ENCODE assay signal across 10 mouse cellular contexts in the genomic region with DNA sequence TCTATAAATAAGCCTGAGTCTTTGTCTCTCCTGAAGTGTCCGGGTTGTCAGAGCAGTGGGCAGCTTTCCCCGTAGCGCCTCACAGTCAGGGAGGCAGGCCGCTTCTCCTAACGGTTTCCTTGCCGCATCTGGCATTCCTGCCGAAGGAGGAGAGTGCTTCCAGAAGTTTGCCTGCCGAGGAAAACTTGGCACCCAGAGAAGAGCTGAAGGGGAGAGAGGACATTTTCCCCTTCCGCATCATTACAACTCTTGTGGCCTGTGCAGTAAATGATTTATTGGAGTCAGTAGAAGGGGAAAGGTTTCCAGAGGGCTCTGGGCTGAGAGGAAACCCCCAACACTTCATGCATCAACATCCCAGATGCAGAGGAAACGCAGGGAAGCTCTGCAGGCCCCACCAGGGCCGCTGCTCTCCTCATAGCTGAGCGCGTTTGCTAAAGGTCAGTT. TPM values are rescaled to one million over a fixed set of nuclear protein-coding genes. Genes with fewer than 3 reads are reported as not detected.
DNase-seq lines count a peak whose midpoint lies in the region; ATAC-seq and TF ChIP-seq lines count a peak whose summit lies in the region.
"Had no signal": no experiment of that assay in that cellular context is flagged by ENCODE, and none has a peak within 500 bp of the region (broad histone marks: within the 10 kb centered on the region; RNA-seq: fewer than 3 reads in every experiment).

No protein-coding gene starts in this region.

- DNase-seq in liver, postnatal 0 days = no peak
- peak; percentile 8 for DNase-seq in forebrain, embryonic 14.5 days (ENCODE audit: low spot score)
- peak; percentile 51 for DNase-seq in kidney, adult 18-20 months
- DNase-seq in gastrocnemius, postnatal 25 days = no peak
- DNase-seq in left cerebral cortex, postnatal 10 days (ENCODE audit: extremely low spot score in 1 of 2, low spot score in 2 of 2) = no peak

- intact Hi-C loops in left cerebral cortex, postnatal 10 days (cut with DNase I) = no loop called here

- peaks cover 3% of the 10 kb centered on the region; the same call in 1 of the 2 replicates for H3K36me3 ChIP-seq in liver, embryonic 12.5 days
- H3K36me3 ChIP-seq in liver, postnatal 0 days (replicated peaks; ENCODE audit: insufficient read depth, low read length) = 0 out of 2 replicates have a peak, but pooled peaks cover 3% of the 10 kb centered on the region
- H3K36me3 ChIP-seq in forebrain, embryonic 14.5 days (ENCODE audit: control insufficient read depth, insufficient read depth, low read length) = no peaks in the 10 kb centered on the region
- H3K36me3 ChIP-seq in neural tube, embryonic 13.5 days = no peaks in the 10 kb centered on the region

- peaks cover 58% of the 10 kb centered on the region for H3K4me1 ChIP-seq in liver, embryonic 12.5 days
- H3K4me1 ChIP-seq in liver, postnatal 0 days (ENCODE audit: insufficient read depth) = peaks cover 18% of the 10 kb centered on the region
- peaks cover 25% of the 10 kb centered on the region for H3K4me1 ChIP-seq in forebrain, embryonic 14.5 days (ENCODE audit: control insufficient read depth, insufficient read depth, low read length)
- H3K4me1 ChIP-seq in neural tube, embryonic 13.5 days (replicated peaks) = peaks cover 47% of the 10 kb centered on the region

- H3K9ac ChIP-seq in liver, embryonic 12.5 days = no peak overlapping the region
- no peak overlapping the region for H3K9ac ChIP-seq in liver, postnatal 0 days (replicated peaks)
- no peak overlapping the region for H3K9ac ChIP-seq in forebrain, embryonic 14.5 days (ENCODE audit: low read length)
- H3K9ac ChIP-seq in neural tube, embryonic 13.5 days = no peak overlapping the region
- H3K9ac ChIP-seq: liver, embryonic 14.5 days had no signal

- H3K4me3 ChIP-seq in liver, embryonic 12.5 days = no peak overlapping the region
- H3K4me3 ChIP-seq in liver, postnatal 0 days (ENCODE audit: low read depth, low read length) = no peak overlapping the region
- H3K4me3 ChIP-seq in forebrain, embryonic 14.5 days (ENCODE audit: low read depth, low read length) = no peak overlapping the region
- no peak overlapping the region for H3K4me3 ChIP-seq in neural tube, embryonic 13.5 days

- no peak for TF ChIP-seq CTCF in liver, postnatal 0 days (IDR thresholded peaks at IDR 0.05; ENCODE audit: low read depth)

- WGBS in liver, embryonic 12.5 days (ENCODE audit: insufficient replicate concordance) = 57% methylated on average over 13 of the region's 13 CpGs
- WGBS in liver, postnatal 0 days (ENCODE audit: insufficient replicate concordance) = 72% methylated on average over 13 of the region's 13 CpGs
- WGBS in forebrain, embryonic 14.5 days = 52% methylated on average over 13 of the region's 13 CpGs
- WGBS in neural tube, embryonic 13.5 days = 26% methylated on average over 13 of the region's 13 CpGs

- ATAC-seq in liver, embryonic 12.5 days = no peak
- no peak for ATAC-seq in liver, postnatal 0 days
- no peak for ATAC-seq in forebrain, embryonic 14.5 days
- no peak for ATAC-seq in neural tube, embryonic 13.5 days (ENCODE audit: low read depth)
- no peak for ATAC-seq in megakaryocyte progenitor cell, adult 5-6 weeks (replicated peaks; ENCODE audit: poor library complexity)

- no peaks in the 10 kb centered on the region for H3K9me3 ChIP-seq in liver, embryonic 12.5 days (replicated peaks)
- no peaks in the 10 kb centered on the region for H3K9me3 ChIP-seq in liver, postnatal 0 days (ENCODE audit: low read length)
- H3K9me3 ChIP-seq in forebrain, embryonic 14.5 days (replicated peaks; ENCODE audit: control insufficient read depth, low read length) = no peaks in the 10 kb centered on the region
- H3K9me3 ChIP-seq in neural tube, embryonic 13.5 days = no peaks in the 10 kb centered on the region
- H3K9me3 ChIP-seq: G1E had no signal

- no peak overlapping the region for H3K4me2 ChIP-seq in liver, embryonic 12.5 days
- H3K4me2 ChIP-seq in liver, postnatal 0 days (ENCODE audit: low read depth, low read length) = no peak overlapping the region
- no peak overlapping the region for H3K4me2 ChIP-seq in forebrain, embryonic 14.5 days (ENCODE audit: low read length)
- 0 out of 2 replicates have a peak overlapping the region, but pooled peaks have one; percentile 1 for H3K4me2 ChIP-seq in neural tube, embryonic 13.5 days

- no peaks in the 10 kb centered on the region for H3K27me3 ChIP-seq in liver, embryonic 12.5 days (replicated peaks)
- no peaks in the 10 kb centered on the region for H3K27me3 ChIP-seq in liver, postnatal 0 days (ENCODE audit: insufficient read depth, low read length)
- H3K27me3 ChIP-seq in forebrain, embryonic 14.5 days (replicated peaks; ENCODE audit: control insufficient read depth, insufficient read depth, low read length) = no peaks in the 10 kb centered on the region
- H3K27me3 ChIP-seq in neural tube, embryonic 13.5 days = no peaks in the 10 kb centered on the region

- no peak for TF ChIP-seq EP300 in liver, postnatal 0 days (IDR thresholded peaks at IDR 0.05; ENCODE audit: low read depth)

- peak overlapping the region; percentile 47; the same call in 1 of the 2 replicates for H3K27ac ChIP-seq in liver, embryonic 12.5 days
- no peak overlapping the region for H3K27ac ChIP-seq in liver, postnatal 0 days (ENCODE audit: low read depth)
- H3K27ac ChIP-seq in forebrain, embryonic 14.5 days (ENCODE audit: low read depth, low read length) = peak overlapping the region; percentile 84; the same call in 1 of the 2 replicates
- peak overlapping the region; percentile 7; the same call in 1 of the 2 replicates for H3K27ac ChIP-seq in neural tube, embryonic 13.5 days (replicated peaks)
- H3K27ac ChIP-seq: liver, embryonic 14.5 days had no signal

RNA-seq across cellular contexts. Expression of a gene that starts 22.8 kb away (rescaled TPM):
- polyA plus RNA-seq in liver, embryonic 12.5 days (2016; fragmentation: Nextera tagmentation; extraction: Ambion mirVana) = 5.4 and 5.7 TPM in 2 replicates
- polyA plus RNA-seq in liver, postnatal 0 days (2015; fragmentation: Nextera tagmentation; extraction: Ambion mirVana) = 2.8 and 2.9 TPM in 2 replicates
- polyA plus RNA-seq in forebrain, embryonic 14.5 days (2014; fragmentation: Nextera tagmentation; extraction: Ambion mirVana) = 5.2 and 8.5 TPM in 2 replicates
- polyA plus RNA-seq in neural tube, embryonic 13.5 days (2015; fragmentation: Nextera tagmentation; extraction: Ambion mirVana) = 4.2 and 4.6 TPM in 2 replicates
- total RNA-seq in megakaryocyte progenitor cell, adult 5-6 weeks (2015) = 36.5 and 40.4 TPM in 2 replicates
- total RNA-seq in megakaryocyte progenitor cell, adult 5-6 weeks (2017) = 76.6 and 90.4 TPM in 2 replicates
- 10 to 100 TPM; 12.3 to 12.5 TPM for total RNA-seq in gastrocnemius, postnatal 25 days (2021)
- total RNA-seq in left cerebral cortex, postnatal 10 days (2021) = 10 to 100 TPM; 88.2 to 89.7 TPM

RNA-seq across cellular contexts. Expression of a gene that starts 50.3 kb away (rescaled TPM):
- polyA plus RNA-seq in liver, embryonic 12.5 days (2016; fragmentation: Nextera tagmentation; extraction: Ambion mirVana) = 11.9 and 12.7 TPM in 2 replicates
- polyA plus RNA-seq in liver, postnatal 0 days (2015; fragmentation: Nextera tagmentation; extraction: Ambion mirVana) = 12.0 and 13.0 TPM in 2 replicates
- polyA plus RNA-seq in forebrain, embryonic 14.5 days (2014; fragmentation: Nextera tagmentation; extraction: Ambion mirVana) = 12.5 TPM in 2 replicates
- 11.2 and 12.0 TPM in 2 replicates for polyA plus RNA-seq in neural tube, embryonic 13.5 days (2015; fragmentation: Nextera tagmentation; extraction: Ambion mirVana)
- total RNA-seq in megakaryocyte progenitor cell, adult 5-6 weeks (2015) = 12.8 and 18.5 TPM in 2 replicates
- 18.5 and 21.8 TPM in 2 replicates for total RNA-seq in megakaryocyte progenitor cell, adult 5-6 weeks (2017)
- total RNA-seq in gastrocnemius, postnatal 25 days (2021) = 1 to 10 TPM; 7.6 to 9.2 TPM
- 10 to 100 TPM; 13.7 to 14.6 TPM for total RNA-seq in left cerebral cortex, postnatal 10 days (2021)

Comparison
In these comparisons a context has a peak if more than half of its experiments do, and no peak if none do; other contexts are left out.
1. DNase-seq: peak in forebrain, embryonic 14.5 days (single experiment) and kidney, adult 18-20 months (single experiment); none in liver, postnatal 0 days (single experiment), gastrocnemius, postnatal 25 days (single experiment) and left cerebral cortex, postnatal 10 days (0 of 2).